Mouse (Mus musculus): ENCODE measurements at regions not wholly inside any gene's neighbourhood (a gene's known extent, or its start where the extent isn't known, plus 50 kb on each side); places are given as distances from the start of the nearest gene placed in this dataset.
A peak's percentile ranks its signal among the peaks of the same experiment; 100 is the strongest.

GRCm38 (mm10) chr12:9165367-9165940, 135.7 kb downstream of the Ttc32 start:
- H3K4me2 ChIP-seq = no peak overlapping the region
- no peak overlapping the region for H3K4me3 ChIP-seq (ENCODE audit: low read depth, low read length)
- H3K27ac ChIP-seq (ENCODE audit: low read depth, low read length) = no peak overlapping the region
- ATAC-seq (replicated peaks; ENCODE audit: insufficient number of reproducible peaks, low FRiP score, low TSS enrichment) = no peak
- no peaks in the 10 kb centered on the region for H3K27me3 ChIP-seq (ENCODE audit: control insufficient read depth, insufficient read depth, low read length)
- 68% methylated on average over 4 of the region's 4 CpGs for WGBS (ENCODE audit: insufficient replicate concordance)
- H3K9me3 ChIP-seq (replicated peaks; ENCODE audit: control insufficient read depth, low read length) = no peaks in the 10 kb centered on the region
- no peaks in the 10 kb centered on the region for H3K36me3 ChIP-seq (ENCODE audit: control insufficient read depth, insufficient read depth, low read length)
- H3K9ac ChIP-seq (ENCODE audit: low read depth, low read length) = no peak overlapping the region
- no peaks in the 10 kb centered on the region for H3K4me1 ChIP-seq (ENCODE audit: control insufficient read depth, insufficient read depth, low read length)

GRCm38 (mm10) chr12:9166218-9166908, 136.6 kb downstream of the Ttc32 start:
- Histone ChIP-seq H3K4me2 (no peak overlapping the region), H3K36me3 (ENCODE audit: control insufficient read depth, insufficient read depth, low read length) (no peaks in the 10 kb centered on the region), H3K27ac (ENCODE audit: low read depth, low read length) (no peak overlapping the region), H3K4me1 (ENCODE audit: control insufficient read depth, insufficient read depth, low read length) (no peaks in the 10 kb centered on the region), H3K27me3 (ENCODE audit: control insufficient read depth, insufficient read depth, low read length) (no peaks in the 10 kb centered on the region), H3K4me3 (ENCODE audit: low read depth, low read length) (no peak overlapping the region), H3K9ac (ENCODE audit: low read depth, low read length) (no peak overlapping the region), H3K9me3 (replicated peaks; ENCODE audit: control insufficient read depth, low read length) (no peaks in the 10 kb centered on the region)
- ATAC-seq (replicated peaks; ENCODE audit: insufficient number of reproducible peaks, low FRiP score, low TSS enrichment) = 0 out of 2 replicates have a peak, but pooled peaks have one; percentile 63
- 50% methylated on average over 10 of the region's 10 CpGs for WGBS (ENCODE audit: insufficient replicate concordance)

- Histone ChIP-seq H3K4me2 (no peak overlapping the region), H3K27me3 (ENCODE audit: control insufficient read depth, insufficient read depth, low read length) (no peaks in the 10 kb centered on the region), H3K36me3 (ENCODE audit: control insufficient read depth, insufficient read depth, low read length) (no peaks in the 10 kb centered on the region), H3K4me1 (ENCODE audit: control insufficient read depth, insufficient read depth, low read length) (no peaks in the 10 kb centered on the region), H3K4me3 (ENCODE audit: low read depth, low read length) (no peak overlapping the region), H3K9ac (ENCODE audit: low read depth, low read length) (no peak overlapping the region), H3K27ac (ENCODE audit: low read depth, low read length) (no peak overlapping the region), H3K9me3 (replicated peaks; ENCODE audit: control insufficient read depth, low read length) (no peaks in the 10 kb centered on the region)
- ATAC-seq (replicated peaks; ENCODE audit: insufficient number of reproducible peaks, low FRiP score, low TSS enrichment) = no peak
- WGBS (ENCODE audit: insufficient replicate concordance) = 68% methylated on average over 3 of the region's 3 CpGs
Observed at GRCm38 (mm10) chr12:9169008-9169407, 139.2 kb downstream of the Ttc32 start.

- Histone ChIP-seq H3K27ac (ENCODE audit: low read depth, low read length) (no peak overlapping the region), H3K4me3 (ENCODE audit: low read depth, low read length) (no peak overlapping the region), H3K9me3 (replicated peaks; ENCODE audit: control insufficient read depth, low read length) (no peaks in the 10 kb centered on the region), H3K36me3 (ENCODE audit: control insufficient read depth, insufficient read depth, low read length) (no peaks in the 10 kb centered on the region), H3K9ac (ENCODE audit: low read depth, low read length) (no peak overlapping the region), H3K27me3 (ENCODE audit: control insufficient read depth, insufficient read depth, low read length) (no peaks in the 10 kb centered on the region), H3K4me1 (ENCODE audit: control insufficient read depth, insufficient read depth, low read length) (no peaks in the 10 kb centered on the region), H3K4me2 (no peak overlapping the region)
- ATAC-seq (replicated peaks; ENCODE audit: insufficient number of reproducible peaks, low FRiP score, low TSS enrichment) = no peak
- WGBS (ENCODE audit: insufficient replicate concordance) = 21% methylated on average over 1 of the region's 1 CpGs
Observed at GRCm38 (mm10) chr12:9173680-9174079, 143.9 kb downstream of the Ttc32 start.

- no peaks in the 10 kb centered on the region for H3K36me3 ChIP-seq (ENCODE audit: control insufficient read depth, insufficient read depth, low read length)
- H3K27ac ChIP-seq (ENCODE audit: low read depth, low read length) = no peak overlapping the region
- no peak overlapping the region for H3K4me3 ChIP-seq (ENCODE audit: low read depth, low read length)
- WGBS (ENCODE audit: insufficient replicate concordance) = 36% methylated on average over 9 of the region's 9 CpGs
- no peak overlapping the region for H3K9ac ChIP-seq (ENCODE audit: low read depth, low read length)
- no peaks in the 10 kb centered on the region for H3K4me1 ChIP-seq (ENCODE audit: control insufficient read depth, insufficient read depth, low read length)
- no peak for ATAC-seq (replicated peaks; ENCODE audit: insufficient number of reproducible peaks, low FRiP score, low TSS enrichment)
- no peak overlapping the region for H3K4me2 ChIP-seq
- H3K27me3 ChIP-seq (ENCODE audit: control insufficient read depth, insufficient read depth, low read length) = no peaks in the 10 kb centered on the region
- no peaks in the 10 kb centered on the region for H3K9me3 ChIP-seq (replicated peaks; ENCODE audit: control insufficient read depth, low read length)
Observed at GRCm38 (mm10) chr12:9174327-9174726, 144.5 kb downstream of the Ttc32 start.

GRCm38 (mm10) chr12:9176198-9176597, 146.4 kb downstream of the Ttc32 start:
- Histone ChIP-seq H3K9me3 (replicated peaks; ENCODE audit: control insufficient read depth, low read length) (no peaks in the 10 kb centered on the region), H3K36me3 (ENCODE audit: control insufficient read depth, insufficient read depth, low read length) (no peaks in the 10 kb centered on the region), H3K27ac (ENCODE audit: low read depth, low read length) (no peak overlapping the region), H3K4me2 (no peak overlapping the region), H3K4me3 (ENCODE audit: low read depth, low read length) (no peak overlapping the region), H3K27me3 (ENCODE audit: control insufficient read depth, insufficient read depth, low read length) (no peaks in the 10 kb centered on the region), H3K4me1 (ENCODE audit: control insufficient read depth, insufficient read depth, low read length) (no peaks in the 10 kb centered on the region), H3K9ac (ENCODE audit: low read depth, low read length) (no peak overlapping the region)
- WGBS (ENCODE audit: insufficient replicate concordance) = 19% methylated on average over 2 of the region's 2 CpGs
- ATAC-seq (replicated peaks; ENCODE audit: insufficient number of reproducible peaks, low FRiP score, low TSS enrichment) = no peak

GRCm38 (mm10) chr12:9178626-9179025, 148.8 kb downstream of the Ttc32 start:
- ATAC-seq (replicated peaks; ENCODE audit: insufficient number of reproducible peaks, low FRiP score, low TSS enrichment) = no peak

GRCm38 (mm10) chr12:9180677-9181076, 150.9 kb downstream of the Ttc32 start:
- WGBS (ENCODE audit: insufficient replicate concordance) = 71% methylated on average over 4 of the region's 4 CpGs
- Histone ChIP-seq H3K4me3 (ENCODE audit: low read depth, low read length) (no peak overlapping the region), H3K4me2 (no peak overlapping the region), H3K27ac (ENCODE audit: low read depth, low read length) (no peak overlapping the region), H3K9ac (ENCODE audit: low read depth, low read length) (no peak overlapping the region), H3K27me3 (ENCODE audit: control insufficient read depth, insufficient read depth, low read length) (no peaks in the 10 kb centered on the region), H3K36me3 (ENCODE audit: control insufficient read depth, insufficient read depth, low read length) (no peaks in the 10 kb centered on the region), H3K9me3 (replicated peaks; ENCODE audit: control insufficient read depth, low read length) (no peaks in the 10 kb centered on the region), H3K4me1 (ENCODE audit: control insufficient read depth, insufficient read depth, low read length) (no peaks in the 10 kb centered on the region)
- no peak for ATAC-seq (replicated peaks; ENCODE audit: insufficient number of reproducible peaks, low FRiP score, low TSS enrichment)

More at GRCm38 (mm10) chr12:9178626-9179025, 148.8 kb downstream of the Ttc32 start:
- Histone ChIP-seq H3K36me3 (ENCODE audit: control insufficient read depth, insufficient read depth, low read length) (no peaks in the 10 kb centered on the region), H3K27ac (ENCODE audit: low read depth, low read length) (no peak overlapping the region), H3K9ac (ENCODE audit: low read depth, low read length) (no peak overlapping the region), H3K4me2 (no peak overlapping the region), H3K9me3 (replicated peaks; ENCODE audit: control insufficient read depth, low read length) (no peaks in the 10 kb centered on the region), H3K27me3 (ENCODE audit: control insufficient read depth, insufficient read depth, low read length) (no peaks in the 10 kb centered on the region), H3K4me3 (ENCODE audit: low read depth, low read length) (no peak overlapping the region), H3K4me1 (ENCODE audit: control insufficient read depth, insufficient read depth, low read length) (no peaks in the 10 kb centered on the region)
- WGBS (ENCODE audit: insufficient replicate concordance) = 39% methylated on average over 4 of the region's 4 CpGs

GRCm38 (mm10) chr12:9191721-9192120, 161.9 kb downstream of the Ttc32 start:
- Histone ChIP-seq H3K4me3 (ENCODE audit: low read depth, low read length) (no peak overlapping the region), H3K9ac (ENCODE audit: low read depth, low read length) (no peak overlapping the region), H3K9me3 (replicated peaks; ENCODE audit: control insufficient read depth, low read length) (no peaks in the 10 kb centered on the region), H3K4me1 (ENCODE audit: control insufficient read depth, insufficient read depth, low read length) (no peaks in the 10 kb centered on the region), H3K27me3 (ENCODE audit: control insufficient read depth, insufficient read depth, low read length) (no peaks in the 10 kb centered on the region), H3K4me2 (no peak overlapping the region), H3K27ac (ENCODE audit: low read depth, low read length) (no peak overlapping the region), H3K36me3 (ENCODE audit: control insufficient read depth, insufficient read depth, low read length) (no peaks in the 10 kb centered on the region)
- no peak for ATAC-seq (replicated peaks; ENCODE audit: insufficient number of reproducible peaks, low FRiP score, low TSS enrichment)
- 79% methylated on average over 5 of the region's 5 CpGs for WGBS (ENCODE audit: insufficient replicate concordance)

Measured in heart, embryonic 11.5 days (tissue).